Mouse (Mus musculus): ENCODE results near the gene Fam227a.

GRCm38 (mm10) chr15:79685141-79685641 is 26.4 kb upstream of the Fam227a start:
- TF ChIP-seq CTCF (IDR thresholded peaks at IDR 0.05) (no peak), EP300 (IDR thresholded peaks at IDR 0.05) (no peak)
